Mouse (Mus musculus) heart, adult 2 months (tissue): ENCODE results near the gene Ttc27. TPM values are rescaled to one million over a fixed set of nuclear protein-coding genes. Genes with fewer than 3 reads are reported as not detected.

Experiments used
- DNase-seq, 2 experiments: peaks; one replicate each; pipeline ENCODE4 v3.0.0; 2021
- H3K27ac ChIP-seq: fragments of 200-600 bp; 2 replicates; pipeline ENCODE4 v1.8.1; 2022
- H3K27me3 ChIP-seq: fragments of 200-500 bp; 2 replicates; pipeline ENCODE4 v1.6.1; 2012; ENCODE audit warnings: mild to moderate bottlenecking, low read length, inconsistent platforms, mixed read lengths; ENCODE audit not compliant: control insufficient read depth, insufficient read depth
- H3K36me3 ChIP-seq: fragments of 200-500 bp; 2 replicates; pipeline ENCODE4 v1.6.1; 2012; ENCODE audit warnings: low read length, inconsistent platforms; ENCODE audit not compliant: control insufficient read depth, insufficient read depth
- H3K4me1 ChIP-seq: fragments of 200-500 bp; 2 replicates; pipeline ENCODE4 v1.6.1; 2011; ENCODE audit warnings: low read length; ENCODE audit not compliant: control insufficient read depth, insufficient read depth
- H3K4me3 ChIP-seq: fragments of 200-600 bp; 2 replicates; pipeline ENCODE4 v1.8.1; 2022
- H3K79me2 ChIP-seq: fragments of 200-500 bp; replicated peaks from 2 replicates; pipeline ENCODE4 v1.6.1; 2012; ENCODE audit warnings: mild to moderate bottlenecking, inconsistent platforms, low read length, moderate library complexity, mixed read lengths; ENCODE audit not compliant: control insufficient read depth, insufficient read depth
- H3K9ac ChIP-seq: fragments of 200-500 bp; 2 replicates; pipeline ENCODE4 v1.6.1; 2012; ENCODE audit warnings: low read depth, mild to moderate bottlenecking, control low read depth, inconsistent platforms, low read length, mixed read lengths
- CTCF ChIP-seq: fragments of 200-600 bp; IDR thresholded peaks from 2 replicates; pipeline ENCODE4 v1.8.1; 2022; ENCODE audit warnings: antibody characterized with exemption, mild to moderate bottlenecking, moderate library complexity
- EP300 ChIP-seq: fragments of 200-500 bp; IDR thresholded peaks from 2 replicates; pipeline ENCODE4 v1.6.1; 2011; ENCODE audit warnings: low read depth, low read length, control low read depth; ENCODE audit not compliant: insufficient read depth
- POLR2A ChIP-seq: fragments of 200-500 bp; IDR thresholded peaks from 2 replicates; pipeline ENCODE4 v1.6.1; 2011; ENCODE audit warnings: mild to moderate bottlenecking, low read depth, low read length, control low read depth; ENCODE audit not compliant: insufficient read depth
- WGBS: fragments of 180-500 bp; shearing (Covaris S2); methylation state at CpG from one replicate; pipeline ENCODE4 v1.1.7; 2018; 5-methylcytosine and 5-hydroxymethylcytosine counted together
- intact Hi-C: fragments of 180-260 bp; cut with DNase I; formaldehyde crosslinking; loops from one replicate; pipeline ENCODE4 v1.15.1; 2025
- polyA plus RNA-seq: library from polyadenylated mRNA; depleted of rRNA; stranded (reverse); fragments of >200 nt; gene quantifications from 2 replicates; pipeline ENCODE4 v1.2.3, GENCODE M21; 2012
- total RNA-seq, 2 experiments: library from RNA; stranded (reverse); gene quantifications; 2 replicates each; pipeline ENCODE4 v1.2.3; 2021

Ttc27 gene
- total and polyA plus RNA-seq, 3 experiments = 3.5 to 16.0 (median 13.3) TPM

GRCm38 (mm10) chr17:74707637-74708152 is 9.8 kb upstream of the Ttc27 start:
- Histone ChIP-seq H3K4me1 (no peaks in the 10 kb centered on the region), H3K4me3 (no peak overlapping the region), H3K27ac (no peak overlapping the region), H3K27me3 (no peaks in the 10 kb centered on the region), H3K36me3 (no peaks in the 10 kb centered on the region), H3K9ac (no peak overlapping the region), H3K79me2 (no peaks in the 10 kb centered on the region)
- intact Hi-C loops = no loop called here
- no peak for TF ChIP-seq CTCF
- TF ChIP-seq EP300 = no peak
- TF ChIP-seq POLR2A = no peak
- 83% methylated on average over 7 of the region's 7 CpGs for WGBS
- no peak for DNase-seq

DNA sequence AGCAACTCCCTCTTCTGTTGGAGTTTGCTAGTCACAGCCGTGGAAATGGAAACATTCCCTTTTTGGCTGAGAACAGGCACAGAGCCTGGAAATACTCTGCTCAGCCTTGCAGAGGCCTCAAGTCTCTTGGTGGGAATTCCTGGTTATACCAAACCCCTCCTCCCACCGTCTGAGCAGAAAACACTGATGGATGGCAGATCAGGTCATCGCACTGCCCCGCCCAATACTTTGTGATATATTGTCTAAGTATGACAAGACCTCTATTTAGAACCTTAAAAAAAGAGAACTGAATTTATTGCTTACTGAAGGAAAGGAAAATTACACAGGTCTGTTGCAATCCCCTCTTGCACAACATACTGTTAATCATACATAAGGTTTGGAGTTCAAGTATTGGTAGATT is 6.8 kb upstream of the Ttc27 start:
- no peaks in the 10 kb centered on the region for H3K36me3 ChIP-seq
- TF ChIP-seq POLR2A (no peak), CTCF (no peak), EP300 (no peak)
- no peak for DNase-seq
- no peaks in the 10 kb centered on the region for H3K79me2 ChIP-seq
- intact Hi-C loops = loop anchor here (10.0 kb wide), 1 partner anchor 316 kb away; the partner anchor contains the start of gene Slc30a6
- H3K27ac ChIP-seq = no peak overlapping the region
- WGBS = 68% methylated on average over 4 of the region's 4 CpGs
- H3K27me3 ChIP-seq = no peaks in the 10 kb centered on the region
- no peaks in the 10 kb centered on the region for H3K4me1 ChIP-seq
- no peak overlapping the region for H3K9ac ChIP-seq
- no peak overlapping the region for H3K4me3 ChIP-seq

- TF ChIP-seq EP300 (no peak), CTCF (no peak), POLR2A (no peak)
- H3K27ac ChIP-seq = no peak overlapping the region
- WGBS = 63% methylated on average over 8 of the region's 8 CpGs
- H3K4me1 ChIP-seq = no peaks in the 10 kb centered on the region
- H3K9ac ChIP-seq = no peak overlapping the region
- intact Hi-C loops = loop anchor here (10.0 kb wide), 1 partner anchor 317 kb away; the partner anchor contains the start of gene Slc30a6
- H3K4me3 ChIP-seq = no peak overlapping the region
- no peaks in the 10 kb centered on the region for H3K36me3 ChIP-seq
- no peak for DNase-seq
- no peaks in the 10 kb centered on the region for H3K27me3 ChIP-seq
- no peaks in the 10 kb centered on the region for H3K79me2 ChIP-seq
Observed at GRCm38 (mm10) chr17:74711627-74712026, 5.9 kb upstream of the Ttc27 start.

DNA sequence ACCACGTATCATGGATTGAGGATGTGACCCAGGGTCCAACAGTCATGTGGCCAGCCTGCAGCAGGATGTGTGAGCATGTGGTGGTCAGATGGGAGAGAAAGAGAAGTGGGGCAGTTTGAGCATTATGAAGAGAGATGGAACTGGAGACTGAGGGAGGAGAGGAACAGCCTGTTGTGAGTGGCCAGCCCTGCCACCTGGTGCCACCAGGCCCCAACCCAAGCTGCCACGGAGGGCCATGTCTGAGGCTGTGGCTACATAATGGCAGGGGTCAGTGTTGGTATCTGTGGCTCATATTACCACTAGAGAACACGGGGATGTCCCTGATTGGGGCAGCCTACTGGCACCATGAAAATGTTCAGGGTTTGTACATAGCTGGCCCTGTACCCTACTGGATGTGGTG is 2.4 kb upstream of the Ttc27 start:
- TF ChIP-seq EP300 (no peak), POLR2A (no peak), CTCF (no peak)
- 52% methylated on average over 3 of the region's 3 CpGs for WGBS
- H3K36me3 ChIP-seq = no peaks in the 10 kb centered on the region
- intact Hi-C loops = loop anchor here (10.0 kb wide), 1 partner anchor 320 kb away; the partner anchor contains the start of gene Slc30a6
- H3K79me2 ChIP-seq = no peaks in the 10 kb centered on the region
- no peak overlapping the region for H3K27ac ChIP-seq
- no peak overlapping the region for H3K9ac ChIP-seq
- H3K4me3 ChIP-seq = no peak overlapping the region
- H3K27me3 ChIP-seq = no peaks in the 10 kb centered on the region
- no peaks in the 10 kb centered on the region for H3K4me1 ChIP-seq
- no peak for DNase-seq

- no peak for DNase-seq
- Histone ChIP-seq H3K4me3 (no peak overlapping the region), H3K79me2 (no peaks in the 10 kb centered on the region), H3K36me3 (no peaks in the 10 kb centered on the region), H3K27me3 (no peaks in the 10 kb centered on the region), H3K9ac (no peak overlapping the region), H3K4me1 (no peaks in the 10 kb centered on the region), H3K27ac (no peak overlapping the region)
- 42% methylated on average over 1 of the region's 1 CpGs for WGBS
- no peak for TF ChIP-seq POLR2A
- no peak for TF ChIP-seq CTCF
- no peak for TF ChIP-seq EP300
- intact Hi-C loops = loop anchor here (10.0 kb wide), 1 partner anchor 321 kb away; the partner anchor contains the start of gene Slc30a6
Observed at GRCm38 (mm10) chr17:74715724-74716123, 1.8 kb upstream of the Ttc27 start.

DNA sequence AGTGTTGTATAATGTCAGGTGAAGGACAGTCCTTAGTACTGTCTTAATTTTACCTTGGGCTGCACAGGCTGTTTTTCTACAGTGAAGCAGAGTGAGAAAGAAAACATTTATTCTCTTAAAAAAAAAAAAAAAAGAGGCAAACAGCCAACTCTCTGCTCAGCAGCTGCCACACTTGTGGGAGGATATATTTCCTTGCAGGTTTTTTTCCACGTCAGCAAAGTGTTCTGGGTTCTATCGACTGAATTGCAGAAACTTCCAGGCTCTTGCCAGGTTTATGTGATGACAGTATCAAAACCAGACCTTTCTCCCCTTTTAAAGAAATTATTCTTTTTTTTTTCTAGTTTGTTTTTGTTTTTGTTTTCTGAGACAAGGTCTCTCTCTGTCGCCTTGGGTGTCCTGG is 889 bp upstream of the Ttc27 start:
- no peak overlapping the region for H3K9ac ChIP-seq
- DNase-seq = no peak
- intact Hi-C loops = loop anchor here (10.0 kb wide), 1 partner anchor 322 kb away; the partner anchor contains the start of gene Slc30a6
- no peak overlapping the region for H3K4me3 ChIP-seq
- H3K27ac ChIP-seq = no peak overlapping the region
- WGBS = 25% methylated on average over 3 of the region's 3 CpGs
- H3K4me1 ChIP-seq = no peaks in the 10 kb centered on the region
- H3K79me2 ChIP-seq = no peaks in the 10 kb centered on the region
- no peak for TF ChIP-seq EP300
- TF ChIP-seq CTCF = no peak
- no peaks in the 10 kb centered on the region for H3K36me3 ChIP-seq
- H3K27me3 ChIP-seq = no peaks in the 10 kb centered on the region
